In genomic region chr11:35246623-35247022, GRCm38 (mm10) we compare ENCODE assay signal across 29 mouse cellular contexts.
DNase-seq lines count a peak whose midpoint lies in the region; ATAC-seq and TF ChIP-seq lines count a peak whose summit lies in the region.
"Had no signal": no experiment of that assay in that cellular context is flagged by ENCODE, and none has a peak within 500 bp of the region (broad histone marks: within the 10 kb centered on the region; RNA-seq: fewer than 3 reads in every experiment).

No protein-coding gene starts in this region.

- ATAC-seq in hindbrain, embryonic 12.5 days (ENCODE audit: low FRiP score), result 0 out of 2 replicates have a peak, but pooled peaks have one; percentile 16
- ATAC-seq in hindbrain, embryonic 14.5 days (ENCODE audit: low FRiP score), result no peak
- ATAC-seq in lung, embryonic 14.5 days (ENCODE audit: insufficient read depth), result no peak
- ATAC-seq in embryonic facial prominence, embryonic 13.5 days (ENCODE audit: insufficient number of reproducible peaks, insufficient read depth, low FRiP score, low TSS enrichment, low read depth), result peak; percentile 21; the same call in 1 of the 2 replicates
- ATAC-seq: forebrain, embryonic 13.5 days; intestine, embryonic 16.5 days had no signal

- H3K4me1 ChIP-seq in hindbrain, embryonic 12.5 days, result peaks cover 7% of the 10 kb centered on the region
- H3K4me1 ChIP-seq in hindbrain, embryonic 14.5 days (replicated peaks; ENCODE audit: control insufficient read depth, insufficient read depth, low read length), result no peaks in the 10 kb centered on the region; the same call in 1 of the 2 replicates
- H3K4me1 ChIP-seq in lung, embryonic 14.5 days (ENCODE audit: insufficient read depth), result peaks cover 4% of the 10 kb centered on the region; the same call in 1 of the 2 replicates
- H3K4me1 ChIP-seq in embryonic facial prominence, embryonic 13.5 days, result peaks cover 74% of the 10 kb centered on the region
- H3K4me1 ChIP-seq: liver, embryonic 13.5 days; midbrain, embryonic 12.5 days had no signal

- no peak for TF ChIP-seq CTCF in lung, embryonic 14.5 days (IDR thresholded peaks at IDR 0.05; ENCODE audit: low read depth)
- no peak for TF ChIP-seq CTCF in brain, embryonic 14.5 days (IDR thresholded peaks at IDR 0.05; ENCODE audit: borderline replicate concordance, extremely low read depth, insufficient read depth, insufficient read length)
- TF ChIP-seq CTCF in gastrocnemius, adult 2 months (IDR thresholded peaks at IDR 0.05), result no peak

- intact Hi-C loops in gastrocnemius, adult 2 months (cut with DNase I), result no loop called here

- no peaks in the 10 kb centered on the region for H3K9me3 ChIP-seq in hindbrain, embryonic 12.5 days (replicated peaks)
- H3K9me3 ChIP-seq in hindbrain, embryonic 14.5 days (ENCODE audit: control insufficient read depth, low read length), result no peaks in the 10 kb centered on the region
- no peaks in the 10 kb centered on the region for H3K9me3 ChIP-seq in lung, embryonic 14.5 days (ENCODE audit: low read depth, low read length)
- no peaks in the 10 kb centered on the region for H3K9me3 ChIP-seq in embryonic facial prominence, embryonic 13.5 days
- H3K9me3 ChIP-seq: forebrain, embryonic 13.5 days; heart, embryonic 15.5 days; limb, embryonic 15.5 days; liver, embryonic 13.5 days; midbrain, embryonic 12.5 days; neural tube, embryonic 15.5 days had no signal

- 66% methylated on average over 3 of the region's 3 CpGs for WGBS in hindbrain, embryonic 12.5 days
- 51% methylated on average over 3 of the region's 3 CpGs for WGBS in hindbrain, embryonic 14.5 days
- WGBS in lung, embryonic 14.5 days, result 53% methylated on average over 3 of the region's 3 CpGs
- WGBS in embryonic facial prominence, embryonic 13.5 days, result 40% methylated on average over 3 of the region's 3 CpGs

- H3K4me3 ChIP-seq in hindbrain, embryonic 12.5 days, result no peak overlapping the region
- H3K4me3 ChIP-seq in hindbrain, embryonic 14.5 days (replicated peaks; ENCODE audit: low read length), result no peak overlapping the region
- H3K4me3 ChIP-seq in lung, embryonic 14.5 days (ENCODE audit: low read depth, low read length), result no peak overlapping the region
- no peak overlapping the region for H3K4me3 ChIP-seq in embryonic facial prominence, embryonic 13.5 days
- H3K4me3 ChIP-seq in gastrocnemius, adult 2 months, result no peak overlapping the region
- H3K4me3 ChIP-seq: forebrain, embryonic 13.5 days; heart, embryonic 15.5 days; limb, embryonic 15.5 days; liver, embryonic 13.5 days; midbrain, embryonic 12.5 days; neural tube, embryonic 15.5 days had no signal

- no peak overlapping the region for H3K4me2 ChIP-seq in hindbrain, embryonic 12.5 days (replicated peaks)
- H3K4me2 ChIP-seq in hindbrain, embryonic 14.5 days (replicated peaks), result no peak overlapping the region
- H3K4me2 ChIP-seq in lung, embryonic 14.5 days, result no peak overlapping the region
- no peak overlapping the region for H3K4me2 ChIP-seq in embryonic facial prominence, embryonic 13.5 days
- H3K4me2 ChIP-seq: forebrain, embryonic 13.5 days; heart, embryonic 15.5 days; limb, embryonic 15.5 days; liver, embryonic 13.5 days; midbrain, embryonic 12.5 days; neural tube, embryonic 15.5 days had no signal

- H3K27me3 ChIP-seq in hindbrain, embryonic 12.5 days, result no peaks in the 10 kb centered on the region
- H3K27me3 ChIP-seq in hindbrain, embryonic 14.5 days (ENCODE audit: control insufficient read depth, insufficient read depth, low read length), result no peaks in the 10 kb centered on the region
- H3K27me3 ChIP-seq in lung, embryonic 14.5 days (ENCODE audit: insufficient read depth, low read length), result no peaks in the 10 kb centered on the region
- H3K27me3 ChIP-seq in embryonic facial prominence, embryonic 13.5 days, result no peaks in the 10 kb centered on the region
- H3K27me3 ChIP-seq: heart, embryonic 15.5 days; limb, embryonic 15.5 days; liver, embryonic 13.5 days had no signal

- H3K36me3 ChIP-seq in hindbrain, embryonic 12.5 days, result no peaks in the 10 kb centered on the region
- H3K36me3 ChIP-seq in hindbrain, embryonic 14.5 days (replicated peaks; ENCODE audit: control insufficient read depth, insufficient read depth), result no peaks in the 10 kb centered on the region
- no peaks in the 10 kb centered on the region for H3K36me3 ChIP-seq in lung, embryonic 14.5 days (ENCODE audit: insufficient read depth)
- no peaks in the 10 kb centered on the region for H3K36me3 ChIP-seq in embryonic facial prominence, embryonic 13.5 days
- H3K36me3 ChIP-seq: heart, embryonic 15.5 days; limb, embryonic 15.5 days; liver, embryonic 13.5 days; midbrain, embryonic 12.5 days; neural tube, embryonic 15.5 days had no signal

- no peak overlapping the region for H3K27ac ChIP-seq in hindbrain, embryonic 12.5 days
- H3K27ac ChIP-seq in hindbrain, embryonic 14.5 days, result no peak overlapping the region
- no peak overlapping the region for H3K27ac ChIP-seq in lung, embryonic 14.5 days (ENCODE audit: low read depth)
- no peak overlapping the region for H3K27ac ChIP-seq in embryonic facial prominence, embryonic 13.5 days
- no peak overlapping the region for H3K27ac ChIP-seq in gastrocnemius, adult 2 months
- H3K27ac ChIP-seq: forebrain, embryonic 13.5 days; heart, embryonic 15.5 days; kidney, postnatal 0 days; limb, embryonic 15.5 days; liver, embryonic 13.5 days; midbrain, embryonic 12.5 days; neural tube, embryonic 15.5 days had no signal

- TF ChIP-seq POLR2A in brain, embryonic 14.5 days (IDR thresholded peaks at IDR 0.05; ENCODE audit: borderline replicate concordance, extremely low read depth, insufficient read depth, insufficient read length, poor library complexity, severe bottlenecking), result no peak

- H3K9ac ChIP-seq in hindbrain, embryonic 12.5 days, result no peak overlapping the region
- H3K9ac ChIP-seq in hindbrain, embryonic 14.5 days, result no peak overlapping the region
- no peak overlapping the region for H3K9ac ChIP-seq in lung, embryonic 14.5 days
- no peak overlapping the region for H3K9ac ChIP-seq in embryonic facial prominence, embryonic 13.5 days
- H3K9ac ChIP-seq: forebrain, embryonic 13.5 days; heart, embryonic 15.5 days; limb, embryonic 15.5 days; liver, embryonic 13.5 days; midbrain, embryonic 12.5 days; neural tube, embryonic 15.5 days had no signal

- no peak for DNase-seq in hindbrain, embryonic 14.5 days (ENCODE audit: low spot score)
- DNase-seq in lung, embryonic 14.5 days, result peak; percentile 18
- DNase-seq in lung, postnatal 14 days, result no peak
- peak; percentile 29 for DNase-seq in brain, embryonic 14.5 days (ENCODE audit: low read depth)
- DNase-seq in gastrocnemius, adult 2 months, result no peak
- DNase-seq: adrenal gland, postnatal 36 days; B cell, adult 2 months; cerebellum, adult 8-10 months; cerebellum, postnatal 25 days; gastrocnemius, postnatal 14 days; heart, postnatal 36 days; kidney, adult 8-10 months; kidney, postnatal 4 days; left cerebral cortex, postnatal 4 days; liver, embryonic 13.5 days; lung, adult 18-20 months; lung, postnatal 36 days; retina, postnatal 1 day; right cerebral cortex, postnatal 14 days; thymus, postnatal 4 days had no signal

Comparison
In these comparisons a context has a peak if more than half of its experiments do, and no peak if none do; other contexts are left out.
1. ATAC-seq: peak in hindbrain, embryonic 12.5 days (single experiment) and embryonic facial prominence, embryonic 13.5 days (single experiment); none in hindbrain, embryonic 14.5 days (single experiment) and lung, embryonic 14.5 days (single experiment).
2. DNase-seq: peak in lung, embryonic 14.5 days (single experiment) and brain, embryonic 14.5 days (single experiment); none in hindbrain, embryonic 14.5 days (single experiment), lung, postnatal 14 days (single experiment) and gastrocnemius, adult 2 months (single experiment).